Mouse (Mus musculus) midbrain, postnatal 0 days (tissue): ENCODE data around the gene Ncam1. TPM values are rescaled to one million over a fixed set of nuclear protein-coding genes. Genes with fewer than 3 reads are reported as not detected.
A peak's percentile ranks its signal among the peaks of the same experiment; 100 is the strongest.

Experiments
- ATAC-seq: fragments of 200-750 bp; cut with Nextera tagmentation; 2 replicates; pipeline ENCODE4 v1.8.0; 2017; ENCODE audit warnings: moderate number of reproducible peaks, mild to moderate bottlenecking, moderate TSS enrichment, moderate library complexity; ENCODE audit not compliant: low FRiP score
- DNase-seq: peaks from one replicate; pipeline ENCODE4 v3.0.0-alpha.2; 2015; ENCODE audit warnings: low spot score
- H3K27ac ChIP-seq: fragments of 300-500 bp; sonication (generic); 2 replicates; pipeline ENCODE4 v1.5.1; 2014; ENCODE audit warnings: low read depth, mild to moderate bottlenecking, low read length, mixed read lengths
- H3K27me3 ChIP-seq: fragments of 300-500 bp; sonication (generic); 2 replicates; pipeline ENCODE4 v1.6.1; 2014; ENCODE audit warnings: low read length, control low read depth, mixed read lengths; ENCODE audit not compliant: insufficient read depth
- H3K36me3 ChIP-seq: fragments of 300-500 bp; sonication (generic); 2 replicates; pipeline ENCODE4 v1.6.1; 2014; ENCODE audit warnings: low read length, control low read depth, mixed read lengths; ENCODE audit not compliant: insufficient read depth
- H3K4me1 ChIP-seq: fragments of 300-500 bp; sonication (generic); 2 replicates; pipeline ENCODE4 v1.6.1; 2014; ENCODE audit warnings: mild to moderate bottlenecking, control low read depth, antibody characterized with exemption, low read length, mixed read lengths; ENCODE audit not compliant: insufficient read depth
- H3K4me2 ChIP-seq: fragments of 300-500 bp; sonication (generic); 2 replicates; pipeline ENCODE4 v1.6.1; 2014; ENCODE audit warnings: low read depth, mild to moderate bottlenecking, low read length, mixed read lengths; ENCODE audit not compliant: poor library complexity, severe bottlenecking
- H3K4me3 ChIP-seq: fragments of 300-500 bp; sonication (generic); 2 replicates; pipeline ENCODE4 v1.5.1; 2014; ENCODE audit warnings: low read depth, mild to moderate bottlenecking, low read length, moderate library complexity
- H3K9ac ChIP-seq: fragments of 300-500 bp; sonication (generic); replicated peaks from 2 replicates; pipeline ENCODE4 v1.6.1; 2014; ENCODE audit warnings: mild to moderate bottlenecking, low read length, moderate library complexity, mixed read lengths; ENCODE audit not compliant: poor library complexity, severe bottlenecking
- H3K9me3 ChIP-seq: fragments of 300-500 bp; sonication (generic); 2 replicates; pipeline ENCODE4 v1.6.1; 2016; ENCODE audit warnings: low read length, control low read depth
- CTCF ChIP-seq: IDR thresholded peaks from 2 replicates; pipeline ENCODE4 v1.5.1; 2016; ENCODE audit warnings: antibody characterized with exemption, mild to moderate bottlenecking
- WGBS: fragments of 180-500 bp; shearing (Covaris S2); extraction: QIAGEN DNeasy Blood & Tissue Kit; methylation state at CpG from one replicate; pipeline ENCODE4 v1.1.7; 2014; 5-methylcytosine and 5-hydroxymethylcytosine counted together
- polyA plus RNA-seq: library from polyadenylated mRNA; unstranded; fragments of >200 nt; fragmentation: Nextera tagmentation; extraction: Ambion mirVana; gene quantifications from 2 replicates; pipeline ENCODE4 v1.2.1, GENCODE M21; 2015
- total RNA-seq: library from RNA; depleted of rRNA; stranded (reverse); fragments of >200 nt; gene quantifications from 2 replicates; pipeline ENCODE4 v1.2.3, GENCODE M21; 2014

The Ncam1 gene
- total and polyA plus RNA-seq, 2 experiments from 2014 or later = 603 to 685 TPM

DNA sequence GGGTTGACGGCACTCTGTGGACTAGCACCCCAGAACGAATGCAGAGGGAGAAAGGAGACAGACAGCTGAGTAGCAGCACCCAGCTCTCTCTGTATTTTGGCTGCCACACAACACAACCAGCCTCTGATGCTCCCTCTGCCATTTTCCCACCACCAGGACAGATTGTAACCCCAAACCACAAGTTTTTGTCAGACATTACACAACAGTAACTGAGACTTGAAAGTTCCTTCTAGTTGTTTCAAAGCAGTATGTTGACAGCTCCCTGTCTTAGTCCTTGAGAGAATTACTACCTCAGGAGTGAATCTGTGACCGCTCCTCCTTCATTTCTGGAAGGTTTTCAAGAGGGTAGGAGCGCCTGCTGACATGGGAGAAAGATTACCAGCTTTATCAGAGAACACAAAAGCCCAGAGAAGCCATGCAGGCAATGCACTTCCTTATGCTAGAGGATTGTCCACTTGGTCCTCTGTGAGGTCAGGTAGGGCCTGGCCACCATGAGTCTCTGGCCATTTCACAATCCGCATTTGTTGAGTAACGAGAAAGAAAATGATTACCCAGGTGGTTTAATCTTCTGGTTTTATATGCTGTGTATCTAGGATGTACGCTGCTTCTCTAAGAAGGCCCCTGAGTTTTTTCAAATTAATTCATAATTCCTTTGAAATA is 64.2 kb downstream of the Ncam1 start:
- 70% methylated on average over 7 of the region's 7 CpGs for WGBS
- no peak for ATAC-seq
- Histone ChIP-seq H3K36me3 (no peaks in the 10 kb centered on the region), H3K27ac (no peak overlapping the region), H3K4me1 (peaks cover 12% of the 10 kb centered on the region), H3K9me3 (no peaks in the 10 kb centered on the region), H3K4me2 (no peak overlapping the region), H3K27me3 (no peaks in the 10 kb centered on the region), H3K9ac (no peak overlapping the region), H3K4me3 (no peak overlapping the region)
- no peak for DNase-seq
- no peak for TF ChIP-seq CTCF

DNA sequence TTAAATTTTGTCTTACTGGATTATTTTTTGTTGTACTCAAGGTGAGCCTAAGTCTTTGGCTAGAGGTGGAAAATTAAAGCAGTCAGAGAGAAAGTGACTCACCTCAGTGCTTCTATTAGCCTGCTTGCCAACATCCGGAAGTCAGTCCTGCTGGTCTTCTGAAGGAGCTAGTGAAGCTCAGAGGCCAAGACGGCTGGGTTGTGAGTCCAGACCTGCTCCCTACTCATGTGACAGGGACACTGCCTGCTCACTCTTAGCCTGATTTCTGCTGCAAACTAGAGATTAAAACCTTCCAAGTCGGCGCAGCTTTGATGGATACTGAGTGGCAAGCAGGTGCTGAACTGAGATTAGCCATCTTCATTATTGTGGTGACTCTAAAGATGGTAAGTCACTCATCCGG is 65.0 kb downstream of the Ncam1 start:
- Histone ChIP-seq H3K27me3 (no peaks in the 10 kb centered on the region), H3K4me1 (peaks cover 19% of the 10 kb centered on the region), H3K4me3 (no peak overlapping the region), H3K36me3 (no peaks in the 10 kb centered on the region), H3K9me3 (no peaks in the 10 kb centered on the region), H3K9ac (no peak overlapping the region), H3K27ac (no peak overlapping the region), H3K4me2 (no peak overlapping the region)
- DNase-seq (no peak), ATAC-seq (no peak)
- no peak for TF ChIP-seq CTCF
- WGBS = 77% methylated on average over 5 of the region's 5 CpGs

DNA sequence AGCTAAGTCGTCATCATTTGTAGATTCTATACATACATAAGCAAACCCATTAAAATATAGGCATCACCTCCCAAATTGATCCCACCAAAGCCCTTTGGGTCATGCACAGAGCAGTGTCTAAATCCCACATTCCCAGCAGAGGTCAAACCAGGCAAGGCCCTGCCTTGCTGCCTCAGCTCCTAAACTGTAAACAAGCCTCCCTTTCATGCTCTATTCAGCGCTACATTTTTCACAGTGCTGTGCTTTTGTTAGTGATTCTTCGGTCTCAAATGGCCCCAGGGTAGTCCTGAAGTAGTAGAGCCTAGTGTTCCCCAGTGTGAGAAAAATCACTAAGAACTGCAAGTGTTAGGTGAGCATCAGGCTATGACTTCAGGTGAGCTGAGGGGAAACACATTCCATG is 69.2 kb downstream of the Ncam1 start:
- no peak for ATAC-seq
- no peaks in the 10 kb centered on the region for H3K36me3 ChIP-seq
- no peak overlapping the region for H3K9ac ChIP-seq
- H3K4me1 ChIP-seq = peaks cover 10% of the 10 kb centered on the region
- no peak for DNase-seq
- H3K4me3 ChIP-seq = no peak overlapping the region
- H3K9me3 ChIP-seq = no peaks in the 10 kb centered on the region
- WGBS = 42% methylated on average over 3 of the region's 3 CpGs
- no peak for TF ChIP-seq CTCF
- H3K27ac ChIP-seq = no peak overlapping the region
- no peak overlapping the region for H3K4me2 ChIP-seq
- no peaks in the 10 kb centered on the region for H3K27me3 ChIP-seq

DNA sequence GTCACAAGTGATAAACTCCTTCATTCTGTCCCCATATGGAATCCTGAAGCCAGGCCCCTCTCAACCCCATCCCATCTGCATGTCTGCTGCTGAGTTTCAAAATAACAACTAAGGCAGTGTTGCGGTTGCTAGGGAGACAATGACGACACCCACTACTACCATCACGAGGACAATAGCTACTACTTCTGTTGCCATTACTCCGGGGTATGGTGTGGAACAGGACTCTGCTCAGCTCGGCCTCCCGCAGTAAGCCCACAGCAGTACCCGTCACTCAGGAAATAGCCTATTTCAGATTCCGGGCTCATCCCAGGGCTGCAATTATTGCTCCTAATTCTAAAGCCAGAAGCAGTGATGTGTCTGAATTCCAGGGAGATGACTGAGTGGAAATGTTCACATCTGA is 70.5 kb downstream of the Ncam1 start:
- Histone ChIP-seq H3K36me3 (no peaks in the 10 kb centered on the region), H3K4me3 (no peak overlapping the region), H3K27ac (0 out of 2 replicates have a peak overlapping the region, but pooled peaks have one; percentile 8), H3K9ac (no peak overlapping the region), H3K9me3 (no peaks in the 10 kb centered on the region), H3K27me3 (no peaks in the 10 kb centered on the region), H3K4me2 (no peak overlapping the region), H3K4me1 (peaks cover 9% of the 10 kb centered on the region; the same call in 1 of the 2 replicates)
- WGBS = 28% methylated on average over 8 of the region's 8 CpGs
- peak; percentile 47 for DNase-seq
- no peak for TF ChIP-seq CTCF
- ATAC-seq = 0 out of 2 replicates have a peak, but pooled peaks have one; percentile 62

DNA sequence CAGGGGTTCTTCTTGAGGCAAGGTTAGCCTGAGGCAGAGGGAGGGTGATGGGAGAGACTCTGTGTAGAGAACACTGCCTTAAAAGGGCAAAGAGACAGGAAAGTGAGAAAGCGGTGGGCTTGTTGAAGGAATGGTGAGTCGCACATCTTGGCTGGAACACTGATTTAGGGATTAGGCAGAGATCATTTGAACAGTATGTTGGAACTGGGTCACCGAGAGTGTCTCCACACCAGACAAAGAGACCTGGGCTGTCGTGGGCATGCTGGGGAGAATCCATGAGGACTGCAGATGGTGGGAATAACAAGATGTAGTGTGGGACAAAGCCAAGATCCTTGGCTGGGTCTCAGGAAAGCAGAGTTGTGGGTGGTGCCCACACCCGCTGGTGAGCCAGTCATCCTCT is 76.0 kb downstream of the Ncam1 start:
- H3K4me2 ChIP-seq = no peak overlapping the region
- 72% methylated on average over 5 of the region's 5 CpGs for WGBS
- H3K4me1 ChIP-seq = peaks cover 12% of the 10 kb centered on the region; the same call in 1 of the 2 replicates
- TF ChIP-seq CTCF = no peak
- H3K27me3 ChIP-seq = no peaks in the 10 kb centered on the region
- DNase-seq = peak; percentile 50
- no peak overlapping the region for H3K9ac ChIP-seq
- no peak overlapping the region for H3K4me3 ChIP-seq
- H3K27ac ChIP-seq = peak overlapping the region; percentile 6; the same call in 1 of the 2 replicates
- no peaks in the 10 kb centered on the region for H3K36me3 ChIP-seq
- no peak for ATAC-seq
- no peaks in the 10 kb centered on the region for H3K9me3 ChIP-seq

DNA sequence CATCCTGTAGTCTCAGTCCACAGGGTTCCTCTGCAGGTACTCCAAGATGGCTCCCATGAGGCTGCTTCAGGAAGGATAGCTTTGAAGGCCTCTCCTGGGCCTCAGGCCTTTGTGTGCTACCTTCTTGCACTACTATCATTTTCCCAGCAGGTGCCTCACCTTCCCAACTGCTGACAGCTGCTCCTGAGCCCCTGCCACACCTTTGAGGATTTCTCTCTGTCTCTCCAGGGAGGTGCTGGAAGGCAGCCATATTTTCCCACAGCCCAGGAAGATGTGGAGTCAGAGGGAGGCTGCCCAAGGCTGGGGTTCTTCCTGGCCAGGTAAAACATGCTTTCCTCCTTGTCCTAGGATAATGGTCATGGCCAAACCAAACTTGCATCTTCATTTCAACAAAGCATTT is 83.6 kb downstream of the Ncam1 start:
- Histone ChIP-seq H3K4me1 (0 out of 2 replicates have a peak, but pooled peaks cover 2% of the 10 kb centered on the region), H3K27ac (no peak overlapping the region; the same call in 1 of the 2 replicates), H3K4me2 (no peak overlapping the region), H3K9me3 (no peaks in the 10 kb centered on the region), H3K9ac (no peak overlapping the region), H3K4me3 (no peak overlapping the region), H3K36me3 (peaks cover 3% of the 10 kb centered on the region), H3K27me3 (no peaks in the 10 kb centered on the region)
- peak; percentile 38; the same call in 1 of the 2 replicates for ATAC-seq
- DNase-seq = no peak
- TF ChIP-seq CTCF = peak; percentile 54
